Mouse (Mus musculus): Measurements from ENCODE around the gene Med13. TPM values are rescaled to one million over a fixed set of nuclear protein-coding genes. Genes with fewer than 3 reads are reported as not detected.

Med13 gene
- 9.6 and 10.3 TPM in 2 replicates for polyA plus RNA-seq (2014; fragmentation: Nextera tagmentation; extraction: Ambion mirVana)

- peaks cover 4% of the 10 kb centered on the region for H3K36me3 ChIP-seq (ENCODE audit: control insufficient read depth, insufficient read depth, low read length)
- ATAC-seq (replicated peaks; ENCODE audit: insufficient number of reproducible peaks, low FRiP score, low TSS enrichment) = peak; percentile 18
- H3K9ac ChIP-seq (ENCODE audit: low read depth, low read length) = peak within 1 kb of the TSS; percentile 99
- under 1% methylated on average over 72 of the region's 81 CpGs for WGBS (ENCODE audit: insufficient replicate concordance)
- no peaks in the 10 kb centered on the region for H3K9me3 ChIP-seq (replicated peaks; ENCODE audit: control insufficient read depth, low read length)
- peak within 1 kb of the TSS; percentile 97 for H3K4me3 ChIP-seq (ENCODE audit: low read depth, low read length)
- no peaks in the 10 kb centered on the region for H3K27me3 ChIP-seq (ENCODE audit: control insufficient read depth, insufficient read depth, low read length)
- H3K4me1 ChIP-seq (ENCODE audit: control insufficient read depth, insufficient read depth, low read length) = peaks cover 11% of the 10 kb centered on the region; the same call in 1 of the 2 replicates
- H3K4me2 ChIP-seq = peak within 1 kb of the TSS; percentile 85
- H3K27ac ChIP-seq (ENCODE audit: low read depth, low read length) = peak within 1 kb of the TSS; percentile 100
Measured at GRCm38 (mm10) chr11:86356854-86357788, at the start of gene Med13. TSS of gene Med13 (minus strand) at chr11:86357602.

- Histone ChIP-seq H3K4me1 (ENCODE audit: control insufficient read depth, insufficient read depth, low read length) (0 out of 2 replicates have a peak, but pooled peaks cover 3% of the 10 kb centered on the region), H3K36me3 (ENCODE audit: control insufficient read depth, insufficient read depth, low read length) (no peaks in the 10 kb centered on the region), H3K4me2 (no peak overlapping the region), H3K4me3 (ENCODE audit: low read depth, low read length) (no peak overlapping the region), H3K27me3 (ENCODE audit: control insufficient read depth, insufficient read depth, low read length) (no peaks in the 10 kb centered on the region), H3K27ac (ENCODE audit: low read depth, low read length) (no peak overlapping the region), H3K9ac (ENCODE audit: low read depth, low read length) (no peak overlapping the region), H3K9me3 (replicated peaks; ENCODE audit: control insufficient read depth, low read length) (no peaks in the 10 kb centered on the region)
- ATAC-seq (replicated peaks; ENCODE audit: insufficient number of reproducible peaks, low FRiP score, low TSS enrichment) = no peak
- 73% methylated on average over 4 of the region's 4 CpGs for WGBS (ENCODE audit: insufficient replicate concordance)
Measured at GRCm38 (mm10) chr11:86404590-86404989, 47.2 kb upstream of the Med13 start.

GRCm38 (mm10) chr11:86403845-86404244 lies 46.4 kb upstream of the Med13 start:
- Histone ChIP-seq H3K9ac (ENCODE audit: low read depth, low read length) (no peak overlapping the region), H3K27ac (ENCODE audit: low read depth, low read length) (no peak overlapping the region), H3K36me3 (ENCODE audit: control insufficient read depth, insufficient read depth, low read length) (no peaks in the 10 kb centered on the region), H3K4me2 (no peak overlapping the region), H3K9me3 (replicated peaks; ENCODE audit: control insufficient read depth, low read length) (no peaks in the 10 kb centered on the region), H3K27me3 (ENCODE audit: control insufficient read depth, insufficient read depth, low read length) (no peaks in the 10 kb centered on the region), H3K4me3 (ENCODE audit: low read depth, low read length) (no peak overlapping the region), H3K4me1 (ENCODE audit: control insufficient read depth, insufficient read depth, low read length) (0 out of 2 replicates have a peak, but pooled peaks cover 3% of the 10 kb centered on the region)
- WGBS (ENCODE audit: insufficient replicate concordance) = 83% methylated on average over 2 of the region's 2 CpGs
- ATAC-seq (replicated peaks; ENCODE audit: insufficient number of reproducible peaks, low FRiP score, low TSS enrichment) = no peak

GRCm38 (mm10) chr11:86399241-86400107 lies 42.1 kb upstream of the Med13 start:
- Histone ChIP-seq H3K27me3 (ENCODE audit: control insufficient read depth, insufficient read depth, low read length) (no peaks in the 10 kb centered on the region), H3K27ac (ENCODE audit: low read depth, low read length) (no peak overlapping the region), H3K9me3 (replicated peaks; ENCODE audit: control insufficient read depth, low read length) (no peaks in the 10 kb centered on the region), H3K4me2 (no peak overlapping the region), H3K4me3 (ENCODE audit: low read depth, low read length) (no peak overlapping the region), H3K36me3 (ENCODE audit: control insufficient read depth, insufficient read depth, low read length) (no peaks in the 10 kb centered on the region), H3K4me1 (ENCODE audit: control insufficient read depth, insufficient read depth, low read length) (peaks cover 7% of the 10 kb centered on the region; the same call in 1 of the 2 replicates), H3K9ac (ENCODE audit: low read depth, low read length) (no peak overlapping the region)
- WGBS (ENCODE audit: insufficient replicate concordance) = 82% methylated on average over 9 of the region's 9 CpGs
- no peak for ATAC-seq (replicated peaks; ENCODE audit: insufficient number of reproducible peaks, low FRiP score, low TSS enrichment)

DNA sequence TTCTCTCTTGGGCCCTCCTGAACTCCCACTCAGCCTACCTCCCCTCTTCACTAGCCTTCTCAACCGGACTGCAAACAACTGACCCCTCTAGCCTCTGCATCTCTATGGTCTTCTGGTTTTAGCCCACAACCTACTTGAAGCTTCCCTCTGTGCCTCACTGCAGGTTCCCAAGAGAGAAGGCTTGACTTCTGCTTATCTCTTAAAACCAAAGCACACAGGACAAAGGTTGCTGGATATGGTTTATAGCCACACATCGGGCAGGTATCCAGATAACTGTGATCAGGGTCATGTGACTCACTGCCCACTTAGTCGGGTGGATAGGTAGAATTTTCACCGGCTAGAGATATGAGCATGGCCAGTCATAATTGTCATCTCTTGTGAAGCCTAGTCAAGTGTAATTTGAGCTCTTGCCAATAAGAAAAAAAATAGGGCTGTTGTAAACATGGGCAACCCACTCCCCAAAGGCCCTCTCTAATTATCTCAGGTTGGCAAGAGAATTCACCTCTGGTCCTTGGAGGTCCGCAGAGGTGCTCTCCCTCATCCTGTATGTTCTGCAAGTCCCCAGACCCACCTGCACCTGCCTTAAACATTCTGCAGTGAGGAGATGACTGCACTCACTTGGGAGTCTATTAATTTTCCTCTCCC lies 39.7 kb upstream of the Med13 start:
- WGBS (ENCODE audit: insufficient replicate concordance) = 62% methylated on average over 5 of the region's 5 CpGs
- Histone ChIP-seq H3K9me3 (replicated peaks; ENCODE audit: control insufficient read depth, low read length) (no peaks in the 10 kb centered on the region), H3K27ac (ENCODE audit: low read depth, low read length) (no peak overlapping the region), H3K4me3 (ENCODE audit: low read depth, low read length) (no peak overlapping the region), H3K4me1 (ENCODE audit: control insufficient read depth, insufficient read depth, low read length) (peaks cover 7% of the 10 kb centered on the region; the same call in 1 of the 2 replicates), H3K9ac (ENCODE audit: low read depth, low read length) (no peak overlapping the region), H3K4me2 (no peak overlapping the region), H3K36me3 (ENCODE audit: control insufficient read depth, insufficient read depth, low read length) (no peaks in the 10 kb centered on the region), H3K27me3 (ENCODE audit: control insufficient read depth, insufficient read depth, low read length) (no peaks in the 10 kb centered on the region)
- ATAC-seq (replicated peaks; ENCODE audit: insufficient number of reproducible peaks, low FRiP score, low TSS enrichment) = no peak

DNA sequence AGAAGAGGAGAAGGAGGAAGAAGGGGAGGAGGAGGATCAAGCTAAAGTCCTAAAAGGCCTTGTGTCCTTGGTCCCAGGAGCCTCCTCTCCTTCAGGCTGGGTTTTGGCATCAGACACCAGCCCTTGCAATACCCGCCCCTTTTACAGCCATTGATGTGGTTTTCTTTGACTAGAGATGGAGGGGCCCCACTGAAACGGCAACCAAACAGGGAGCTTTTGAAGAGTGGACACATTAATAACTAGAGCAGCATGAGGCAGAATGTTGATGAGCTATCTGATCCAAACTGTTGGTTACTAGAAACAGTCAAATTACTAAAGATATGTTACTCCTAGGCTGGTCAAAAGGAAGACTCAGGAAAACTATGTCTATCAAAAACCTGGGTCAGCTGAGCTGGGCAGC lies 39.1 kb upstream of the Med13 start:
- Histone ChIP-seq H3K4me3 (ENCODE audit: low read depth, low read length) (no peak overlapping the region), H3K4me2 (no peak overlapping the region), H3K27ac (ENCODE audit: low read depth, low read length) (no peak overlapping the region), H3K9me3 (replicated peaks; ENCODE audit: control insufficient read depth, low read length) (no peaks in the 10 kb centered on the region), H3K36me3 (ENCODE audit: control insufficient read depth, insufficient read depth, low read length) (no peaks in the 10 kb centered on the region), H3K9ac (ENCODE audit: low read depth, low read length) (no peak overlapping the region), H3K27me3 (ENCODE audit: control insufficient read depth, insufficient read depth, low read length) (no peaks in the 10 kb centered on the region), H3K4me1 (ENCODE audit: control insufficient read depth, insufficient read depth, low read length) (peaks cover 7% of the 10 kb centered on the region; the same call in 1 of the 2 replicates)
- ATAC-seq (replicated peaks; ENCODE audit: insufficient number of reproducible peaks, low FRiP score, low TSS enrichment) = no peak
- 56% methylated on average over 2 of the region's 2 CpGs for WGBS (ENCODE audit: insufficient replicate concordance)

- 3% methylated on average over 9 of the region's 9 CpGs for WGBS (ENCODE audit: insufficient replicate concordance)
- Histone ChIP-seq H3K4me2 (peak overlapping the region; percentile 53), H3K9me3 (replicated peaks; ENCODE audit: control insufficient read depth, low read length) (no peaks in the 10 kb centered on the region), H3K36me3 (ENCODE audit: control insufficient read depth, insufficient read depth, low read length) (no peaks in the 10 kb centered on the region), H3K27me3 (ENCODE audit: control insufficient read depth, insufficient read depth, low read length) (no peaks in the 10 kb centered on the region), H3K9ac (ENCODE audit: low read depth, low read length) (peak overlapping the region; percentile 54; the same call in 1 of the 2 replicates), H3K27ac (ENCODE audit: low read depth, low read length) (no peak overlapping the region), H3K4me3 (ENCODE audit: low read depth, low read length) (0 out of 2 replicates have a peak overlapping the region, but pooled peaks have one; percentile 4), H3K4me1 (ENCODE audit: control insufficient read depth, insufficient read depth, low read length) (peaks cover 7% of the 10 kb centered on the region; the same call in 1 of the 2 replicates)
- ATAC-seq (replicated peaks; ENCODE audit: insufficient number of reproducible peaks, low FRiP score, low TSS enrichment) = no peak
Measured at GRCm38 (mm10) chr11:86395513-86396125, 38.2 kb upstream of the Med13 start.

Data from heart, embryonic 11.5 days (tissue).